Mouse (Mus musculus) stomach, embryonic 16.5 days (tissue): Measurements from ENCODE around the gene Ptpn14. TPM values are rescaled to one million over a fixed set of nuclear protein-coding genes. Genes with fewer than 3 reads are reported as not detected.
A peak's percentile ranks its signal among the peaks of the same experiment; 100 is the strongest.

Source experiments
- ATAC-seq: fragments of 200-750 bp; cut with Nextera tagmentation; 2 replicates; pipeline ENCODE4 v1.8.0; 2017; ENCODE audit warnings: moderate number of reproducible peaks, moderate TSS enrichment; ENCODE audit not compliant: insufficient read depth, low FRiP score
- H3K27ac ChIP-seq: fragments of 300-500 bp; sonication (generic); 2 replicates; pipeline ENCODE4 v1.5.1; 2014; ENCODE audit warnings: low read length
- H3K27me3 ChIP-seq: fragments of 300-500 bp; sonication (generic); 2 replicates; pipeline ENCODE4 v1.6.1; 2014; ENCODE audit warnings: low read length, control low read depth, mixed read lengths; ENCODE audit not compliant: control insufficient read depth, insufficient read depth
- H3K36me3 ChIP-seq: fragments of 300-500 bp; sonication (generic); 2 replicates; pipeline ENCODE4 v1.6.1; 2014; ENCODE audit warnings: low read length; ENCODE audit not compliant: control insufficient read depth, insufficient read depth
- H3K4me1 ChIP-seq: fragments of 300-500 bp; sonication (generic); 2 replicates; pipeline ENCODE4 v1.6.1; 2014; ENCODE audit warnings: low read length, control low read depth, mixed read lengths; ENCODE audit not compliant: control insufficient read depth, insufficient read depth
- H3K4me2 ChIP-seq: fragments of 300-500 bp; sonication (generic); 2 replicates; pipeline ENCODE4 v1.6.1; 2014; ENCODE audit warnings: low read depth, low read length, mixed read lengths
- H3K4me3 ChIP-seq: fragments of 300-500 bp; sonication (generic); replicated peaks from 2 replicates; pipeline ENCODE4 v1.5.1; 2014; ENCODE audit warnings: mild to moderate bottlenecking, low read length
- H3K9ac ChIP-seq: fragments of 300-500 bp; sonication (generic); 2 replicates; pipeline ENCODE4 v1.6.1; 2014; ENCODE audit warnings: low read length
- H3K9me3 ChIP-seq: fragments of 300-500 bp; sonication (generic); replicated peaks from 2 replicates; pipeline ENCODE4 v1.6.1; 2016; ENCODE audit warnings: low read length, control low read depth; ENCODE audit not compliant: control insufficient read depth
- WGBS: fragments of 180-500 bp; shearing (Covaris S2); extraction: QIAGEN DNeasy Blood & Tissue Kit; methylation state at CpG from one replicate; pipeline ENCODE4 v1.1.7; 2014; 5-methylcytosine and 5-hydroxymethylcytosine counted together
- polyA plus RNA-seq: library from polyadenylated mRNA; unstranded; fragments of >200 nt; fragmentation: Nextera tagmentation; extraction: Ambion mirVana; gene quantifications from 2 replicates; pipeline ENCODE4 v1.2.1, GENCODE M21; 2015

Ptpn14 gene
- polyA plus RNA-seq, 1 experiment from 2014 or later: 8.7 TPM

DNA sequence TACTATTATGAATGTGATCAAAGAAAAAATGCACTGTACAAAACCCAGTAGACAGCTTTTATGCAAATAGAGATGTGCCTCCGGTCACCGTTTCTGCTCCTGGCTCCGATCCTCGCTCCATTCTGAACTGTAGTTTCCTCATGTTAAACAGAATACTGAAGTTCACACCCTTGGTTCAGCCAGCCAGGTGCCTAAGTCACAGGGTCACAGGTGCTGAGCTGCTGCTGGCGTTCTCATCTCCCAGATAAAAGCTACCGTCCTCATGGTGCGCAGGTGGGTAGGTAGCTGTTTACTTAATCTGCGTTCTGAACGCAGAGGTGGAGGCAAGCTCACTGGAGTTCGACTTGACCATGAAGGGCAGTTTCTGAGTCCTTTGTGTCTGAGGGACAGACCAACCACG, 75.7 kb downstream of the Ptpn14 start:
- ATAC-seq: no peak; the same call in 1 of the 2 replicates
- 62% methylated on average over 11 of the region's 11 CpGs for WGBS
- H3K27me3 ChIP-seq: no peaks in the 10 kb centered on the region
- H3K36me3 ChIP-seq: 0 out of 2 replicates have a peak, but pooled peaks cover 10% of the 10 kb centered on the region
- H3K27ac ChIP-seq: no peak overlapping the region
- no peak overlapping the region for H3K9ac ChIP-seq
- H3K9me3 ChIP-seq: no peaks in the 10 kb centered on the region
- 0 out of 2 replicates have a peak, but pooled peaks cover 4% of the 10 kb centered on the region for H3K4me1 ChIP-seq
- no peak overlapping the region for H3K4me2 ChIP-seq
- H3K4me3 ChIP-seq: no peak overlapping the region

DNA sequence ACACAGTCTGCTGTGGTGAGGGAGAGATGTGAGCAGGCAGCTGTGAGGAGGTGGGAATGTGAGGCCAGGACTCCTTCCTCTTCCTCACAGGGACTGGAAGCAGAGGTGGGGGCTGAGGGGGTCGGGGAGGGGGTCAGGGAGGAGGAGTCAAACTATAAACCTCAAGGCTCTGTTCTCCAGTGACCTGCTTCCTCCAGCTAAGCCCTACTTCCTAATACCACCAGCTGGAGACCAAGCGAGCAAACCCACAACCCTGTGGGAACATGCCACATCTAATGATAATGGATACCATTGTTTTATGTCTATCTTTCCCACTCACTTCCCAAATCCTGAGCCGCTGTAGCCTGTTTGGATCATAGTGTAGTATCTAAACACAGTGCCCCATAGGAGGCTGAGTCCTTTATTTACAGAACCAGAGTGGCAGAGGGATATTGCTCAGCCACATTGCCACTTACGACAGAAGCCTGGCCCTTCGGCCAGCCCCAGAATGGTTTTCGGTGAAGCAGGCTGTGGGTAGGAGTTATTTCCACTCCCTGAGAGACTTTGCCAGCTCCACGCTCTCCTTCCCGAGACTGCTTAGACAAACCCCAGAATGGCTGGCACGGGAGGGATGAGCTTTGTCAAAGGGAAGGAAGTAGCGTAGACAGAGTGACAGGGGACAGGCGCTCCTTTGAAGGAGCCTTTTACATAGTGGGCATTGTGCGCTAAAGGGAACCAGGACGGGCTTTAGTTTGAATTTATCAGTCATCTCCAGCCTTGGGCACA, 78.6 kb downstream of the Ptpn14 start:
- Histone ChIP-seq H3K9ac (no peak overlapping the region), H3K27ac (no peak overlapping the region)
- ATAC-seq: no peak

DNA sequence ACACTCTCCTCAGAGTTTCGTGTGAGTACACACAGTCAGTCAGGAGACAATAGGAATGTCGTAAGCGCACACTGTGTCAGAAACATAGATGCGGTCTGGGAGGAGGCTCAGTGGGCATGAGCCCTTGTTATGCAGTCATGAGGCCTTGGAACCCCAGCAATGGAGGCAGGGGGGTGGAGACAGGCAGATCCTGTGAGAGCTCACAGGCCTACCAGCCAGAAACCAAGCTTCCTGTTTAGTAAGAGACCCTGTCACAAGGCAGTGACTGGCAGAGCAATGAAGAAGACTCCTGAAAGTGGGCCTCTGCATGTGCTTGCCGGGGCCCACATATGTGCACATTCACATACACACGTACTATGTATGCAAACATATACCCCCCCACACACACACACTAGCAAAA, 79.9 kb downstream of the Ptpn14 start:
- H3K36me3 ChIP-seq: no peaks in the 10 kb centered on the region
- no peaks in the 10 kb centered on the region for H3K27me3 ChIP-seq
- no peak overlapping the region for H3K9ac ChIP-seq
- WGBS: 89% methylated on average over 6 of the region's 6 CpGs
- no peak for ATAC-seq
- H3K27ac ChIP-seq: no peak overlapping the region
- no peaks in the 10 kb centered on the region for H3K9me3 ChIP-seq
- H3K4me2 ChIP-seq: no peak overlapping the region
- H3K4me3 ChIP-seq: no peak overlapping the region
- H3K4me1 ChIP-seq: 0 out of 2 replicates have a peak, but pooled peaks cover 7% of the 10 kb centered on the region

More for the DNA sequence above, 78.6 kb downstream of the Ptpn14 start:
- no peak overlapping the region for H3K4me2 ChIP-seq
- no peak overlapping the region for H3K4me3 ChIP-seq
- H3K4me1 ChIP-seq: 0 out of 2 replicates have a peak, but pooled peaks cover 2% of the 10 kb centered on the region
- H3K27me3 ChIP-seq: no peaks in the 10 kb centered on the region
- 0 out of 2 replicates have a peak, but pooled peaks cover 10% of the 10 kb centered on the region for H3K36me3 ChIP-seq
- 70% methylated on average over 13 of the region's 13 CpGs for WGBS
- H3K9me3 ChIP-seq: no peaks in the 10 kb centered on the region

DNA sequence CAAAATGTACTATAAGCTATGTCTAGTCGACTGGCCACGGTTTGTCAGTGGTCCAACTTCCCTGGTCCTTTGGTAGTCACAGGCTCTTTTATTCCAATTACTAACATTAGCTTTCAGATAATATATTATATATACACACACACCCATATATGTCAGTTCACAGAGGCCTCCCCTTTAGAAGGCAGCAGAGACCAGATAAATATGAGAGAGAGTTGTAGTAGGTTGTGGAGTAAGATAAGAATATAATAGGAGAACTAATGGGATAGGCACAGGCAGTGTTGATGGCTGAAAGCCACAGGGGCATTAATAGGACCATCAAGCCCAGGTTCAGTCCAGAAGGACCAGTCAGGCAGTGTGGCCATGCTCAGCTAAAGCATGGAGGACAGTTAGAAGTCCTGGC, 80.4 kb downstream of the Ptpn14 start:
- Histone ChIP-seq H3K27me3 (no peaks in the 10 kb centered on the region), H3K9me3 (no peaks in the 10 kb centered on the region), H3K4me3 (no peak overlapping the region), H3K27ac (no peak overlapping the region), H3K9ac (no peak overlapping the region), H3K4me2 (no peak overlapping the region), H3K4me1 (0 out of 2 replicates have a peak, but pooled peaks cover 7% of the 10 kb centered on the region), H3K36me3 (no peaks in the 10 kb centered on the region)
- WGBS: 64% methylated on average over 2 of the region's 2 CpGs
- no peak for ATAC-seq

DNA sequence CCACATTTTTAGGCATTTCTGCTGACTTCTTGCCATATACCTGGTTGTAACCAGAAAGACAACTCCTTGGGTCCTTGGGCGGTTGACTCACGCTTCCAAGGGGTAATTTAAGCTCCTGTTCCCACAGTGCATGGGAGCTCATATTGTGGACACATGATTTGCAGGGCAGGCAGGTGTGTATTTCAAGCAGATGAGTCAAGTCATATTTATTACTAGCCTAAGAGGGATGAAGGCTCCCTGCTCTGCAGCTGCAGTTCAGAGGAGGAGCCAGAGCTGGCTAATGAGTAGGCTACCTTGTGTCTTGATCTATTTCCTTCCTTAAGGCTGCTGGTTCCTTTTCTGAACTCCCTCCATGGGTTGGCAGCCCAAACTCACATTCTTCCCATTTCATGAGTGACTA, 83.7 kb downstream of the Ptpn14 start:
- 85% methylated on average over 2 of the region's 2 CpGs for WGBS
- Histone ChIP-seq H3K27me3 (no peaks in the 10 kb centered on the region), H3K36me3 (no peaks in the 10 kb centered on the region), H3K4me3 (no peak overlapping the region), H3K9me3 (no peaks in the 10 kb centered on the region), H3K27ac (peak overlapping the region; percentile 19; the same call in 1 of the 2 replicates), H3K9ac (no peak overlapping the region), H3K4me1 (peaks cover 11% of the 10 kb centered on the region), H3K4me2 (no peak overlapping the region)
- 0 out of 2 replicates have a peak, but pooled peaks have one; percentile 2 for ATAC-seq

DNA sequence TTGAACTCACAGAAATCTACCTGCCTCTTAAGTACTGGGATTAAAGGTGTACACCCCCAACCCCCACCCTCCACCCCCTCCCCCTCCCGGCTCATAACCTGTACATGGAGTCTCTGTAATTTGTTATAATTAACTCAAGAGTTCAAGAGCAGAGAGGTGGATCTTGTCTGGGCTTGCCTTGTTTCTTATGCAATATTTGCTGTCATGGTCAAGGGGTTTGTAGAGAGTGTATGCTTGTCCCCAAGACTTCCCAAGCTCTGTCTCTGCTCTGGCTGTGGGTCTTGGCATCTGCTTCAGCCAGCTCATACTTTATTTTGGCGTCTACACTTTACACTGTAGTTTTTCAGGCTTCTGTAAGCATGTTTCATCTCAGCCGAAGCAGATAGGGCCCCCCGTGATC, 86.3 kb downstream of the Ptpn14 start:
- 69% methylated on average over 4 of the region's 4 CpGs for WGBS
- peak overlapping the region; percentile 86 for H3K27ac ChIP-seq
- H3K4me2 ChIP-seq: no peak overlapping the region

DNA sequence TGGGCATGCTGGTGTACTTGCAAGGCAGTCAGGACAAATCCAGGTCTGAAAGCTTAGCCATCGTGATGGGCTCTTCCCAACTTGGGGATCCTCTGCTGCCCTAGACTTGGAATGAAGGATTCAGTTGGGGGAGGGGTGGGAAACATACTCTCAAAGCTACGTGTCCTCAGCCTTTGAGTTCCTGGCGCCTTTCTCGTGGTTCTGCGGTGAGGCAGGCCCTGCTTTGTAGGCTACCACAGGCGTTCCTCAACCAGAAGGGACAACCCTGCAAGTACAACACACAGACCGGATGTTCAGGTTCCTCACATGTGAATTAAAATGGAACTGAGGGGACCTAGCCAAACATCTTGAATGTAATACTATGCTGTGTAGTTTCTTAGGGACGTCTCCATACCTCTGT, 89.0 kb downstream of the Ptpn14 start:
- no peak overlapping the region for H3K9ac ChIP-seq
- H3K4me2 ChIP-seq: no peak overlapping the region
- no peaks in the 10 kb centered on the region for H3K36me3 ChIP-seq
- H3K27ac ChIP-seq: peak overlapping the region; percentile 66
- H3K27me3 ChIP-seq: no peaks in the 10 kb centered on the region
- no peak for ATAC-seq
- no peaks in the 10 kb centered on the region for H3K9me3 ChIP-seq
- WGBS: 66% methylated on average over 8 of the region's 8 CpGs
- H3K4me1 ChIP-seq: peaks cover 26% of the 10 kb centered on the region
- no peak overlapping the region for H3K4me3 ChIP-seq

More for the DNA sequence above, 86.3 kb downstream of the Ptpn14 start:
- Histone ChIP-seq H3K4me3 (no peak overlapping the region), H3K4me1 (peaks cover 21% of the 10 kb centered on the region), H3K36me3 (no peaks in the 10 kb centered on the region), H3K27me3 (no peaks in the 10 kb centered on the region), H3K9me3 (no peaks in the 10 kb centered on the region), H3K9ac (no peak overlapping the region)
- no peak for ATAC-seq

DNA sequence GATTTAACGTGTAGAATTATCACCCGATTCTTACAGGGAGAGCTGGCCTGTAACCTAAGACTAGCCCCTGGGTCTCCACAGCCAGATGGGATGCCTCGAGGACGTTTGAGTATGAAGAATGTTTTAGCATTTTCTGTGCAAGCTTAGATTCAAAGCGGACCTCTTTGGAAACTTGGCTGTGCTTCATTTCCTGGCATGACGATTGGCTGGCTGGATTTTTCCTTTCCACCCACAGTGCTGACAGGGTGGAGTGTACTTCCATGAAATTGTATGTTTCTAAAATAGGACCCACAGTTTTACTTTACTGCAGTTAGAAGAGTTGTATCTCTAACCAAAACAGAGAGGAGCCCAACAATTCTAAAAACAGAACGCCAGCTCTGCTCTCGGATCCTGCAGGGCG, 89.7 kb downstream of the Ptpn14 start:
- Histone ChIP-seq H3K27me3 (no peaks in the 10 kb centered on the region), H3K36me3 (no peaks in the 10 kb centered on the region), H3K27ac (peak overlapping the region; percentile 66), H3K4me2 (no peak overlapping the region), H3K9ac (no peak overlapping the region), H3K4me3 (no peak overlapping the region), H3K9me3 (no peaks in the 10 kb centered on the region), H3K4me1 (peaks cover 22% of the 10 kb centered on the region)
- 0 out of 2 replicates have a peak, but pooled peaks have one; percentile 15 for ATAC-seq
- 47% methylated on average over 9 of the region's 9 CpGs for WGBS

DNA sequence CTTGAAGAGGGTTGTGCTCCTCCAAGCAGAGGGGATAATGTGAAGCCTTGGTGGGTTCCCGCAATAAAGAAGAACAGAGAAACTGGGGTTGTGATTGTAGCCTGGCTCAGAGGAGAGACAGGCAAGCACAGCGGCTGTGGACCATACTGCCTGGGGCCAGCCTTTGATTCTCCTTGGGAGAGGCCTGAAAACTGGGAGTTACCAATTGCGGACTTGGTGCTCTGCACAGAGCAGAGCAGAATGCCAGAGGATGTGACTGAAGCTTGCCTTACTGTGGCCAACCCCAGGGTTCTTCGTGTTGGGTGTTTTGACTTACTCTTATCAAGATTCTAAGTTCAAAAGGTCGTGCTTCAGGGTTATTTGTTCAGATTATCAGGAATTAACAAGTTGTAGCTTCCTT, 92.0 kb downstream of the Ptpn14 start:
- 51% methylated on average over 5 of the region's 5 CpGs for WGBS
- Histone ChIP-seq H3K27ac (no peak overlapping the region), H3K4me2 (no peak overlapping the region), H3K36me3 (no peaks in the 10 kb centered on the region), H3K4me3 (no peak overlapping the region), H3K9ac (no peak overlapping the region), H3K4me1 (peaks cover 18% of the 10 kb centered on the region), H3K27me3 (no peaks in the 10 kb centered on the region), H3K9me3 (no peaks in the 10 kb centered on the region)
- ATAC-seq: no peak
